Mouse (Mus musculus): ENCODE measurements at regions not wholly inside any gene's neighbourhood (a gene's known extent, or its start where the extent isn't known, plus 50 kb on each side); places are given as distances from the start of the nearest gene placed in this dataset. TPM values are rescaled to one million over a fixed set of nuclear protein-coding genes. Genes with fewer than 3 reads are reported as not detected.

- Histone ChIP-seq H3ac (ENCODE audit: control insufficient read depth, insufficient read length, low read depth) (no peak overlapping the region), H3K36me3 (ENCODE audit: control insufficient read depth, insufficient read depth) (no peaks in the 10 kb centered on the region), H3K79me2 (ENCODE audit: control insufficient read depth, insufficient read depth) (no peaks in the 10 kb centered on the region), H3K79me3 (ENCODE audit: low read depth) (no peaks in the 10 kb centered on the region), H3K27me3 (ENCODE audit: control insufficient read depth, insufficient read depth, insufficient read length) (no peaks in the 10 kb centered on the region), H3K4me3 (ENCODE audit: insufficient read depth, poor library complexity, severe bottlenecking) (no peak overlapping the region)
- TF ChIP-seq MYOG (IDR thresholded peaks at IDR 0.05; ENCODE audit: control insufficient read depth, extremely low read depth, insufficient read length) (no peak), MAX (IDR thresholded peaks at IDR 0.05) (no peak), MYOD1 (IDR thresholded peaks at IDR 0.05; ENCODE audit: control insufficient read depth, insufficient read length, low read depth) (no peak), CTCF (IDR thresholded peaks at IDR 0.05; ENCODE audit: control insufficient read depth, insufficient read depth, insufficient read length) (no peak), CEBPB (IDR thresholded peaks at IDR 0.05; ENCODE audit: low read depth) (no peak), FOSL1 (IDR thresholded peaks at IDR 0.05; ENCODE audit: insufficient read depth, low read length, poor library complexity, severe bottlenecking) (no peak), USF1 (IDR thresholded peaks at IDR 0.05; ENCODE audit: low read depth) (no peak)
Measured at GRCm38 (mm10) chr5:64747461-64747860, 55.7 kb upstream of the Klf3 start.

- Histone ChIP-seq H3K79me3 (ENCODE audit: low read depth) (no peaks in the 10 kb centered on the region), H3K27me3 (ENCODE audit: control insufficient read depth, insufficient read depth, insufficient read length) (no peaks in the 10 kb centered on the region), H3K4me3 (ENCODE audit: insufficient read depth, poor library complexity, severe bottlenecking) (no peak overlapping the region), H3K79me2 (ENCODE audit: control insufficient read depth, insufficient read depth) (no peaks in the 10 kb centered on the region), H3ac (ENCODE audit: control insufficient read depth, insufficient read length, low read depth) (no peak overlapping the region), H3K36me3 (ENCODE audit: control insufficient read depth, insufficient read depth) (no peaks in the 10 kb centered on the region)
- TF ChIP-seq CTCF (IDR thresholded peaks at IDR 0.05; ENCODE audit: control insufficient read depth, insufficient read depth, insufficient read length) (no peak), CEBPB (IDR thresholded peaks at IDR 0.05; ENCODE audit: low read depth) (no peak), USF1 (IDR thresholded peaks at IDR 0.05; ENCODE audit: low read depth) (no peak), MYOG (IDR thresholded peaks at IDR 0.05; ENCODE audit: control insufficient read depth, extremely low read depth, insufficient read length) (no peak)
Measured at GRCm38 (mm10) chr5:64749415-64750166, 53.6 kb upstream of the Klf3 start.

GRCm38 (mm10) chr5:64750406-64750805 is 52.8 kb upstream of the Klf3 start:
- no peaks in the 10 kb centered on the region for H3K79me3 ChIP-seq (ENCODE audit: low read depth)
- no peaks in the 10 kb centered on the region for H3K79me2 ChIP-seq (ENCODE audit: control insufficient read depth, insufficient read depth)
- H3ac ChIP-seq (ENCODE audit: control insufficient read depth, insufficient read length, low read depth), result no peak overlapping the region
- H3K36me3 ChIP-seq (ENCODE audit: control insufficient read depth, insufficient read depth), result no peaks in the 10 kb centered on the region
- no peak for TF ChIP-seq MAX (IDR thresholded peaks at IDR 0.05)
- TF ChIP-seq CEBPB (IDR thresholded peaks at IDR 0.05; ENCODE audit: low read depth), result no peak
- no peak for TF ChIP-seq CTCF (IDR thresholded peaks at IDR 0.05; ENCODE audit: control insufficient read depth, insufficient read depth, insufficient read length)
- TF ChIP-seq FOSL1 (IDR thresholded peaks at IDR 0.05; ENCODE audit: insufficient read depth, low read length, poor library complexity, severe bottlenecking), result no peak
- TF ChIP-seq MYOD1 (IDR thresholded peaks at IDR 0.05; ENCODE audit: control insufficient read depth, insufficient read length, low read depth), result no peak
- TF ChIP-seq USF1 (IDR thresholded peaks at IDR 0.05; ENCODE audit: low read depth), result no peak
- no peak for TF ChIP-seq MYOG (IDR thresholded peaks at IDR 0.05; ENCODE audit: control insufficient read depth, extremely low read depth, insufficient read length)
- no peaks in the 10 kb centered on the region for H3K27me3 ChIP-seq (ENCODE audit: control insufficient read depth, insufficient read depth, insufficient read length)
- H3K4me3 ChIP-seq (ENCODE audit: insufficient read depth, poor library complexity, severe bottlenecking), result no peak overlapping the region

GRCm38 (mm10) chr5:64750976-64751656 is 52.1 kb upstream of the Klf3 start:
- H3K36me3 ChIP-seq (ENCODE audit: control insufficient read depth, insufficient read depth), result no peaks in the 10 kb centered on the region
- no peak for TF ChIP-seq MYOG (IDR thresholded peaks at IDR 0.05; ENCODE audit: control insufficient read depth, extremely low read depth, insufficient read length)
- TF ChIP-seq MAX (IDR thresholded peaks at IDR 0.05), result no peak
- TF ChIP-seq MYOD1 (IDR thresholded peaks at IDR 0.05; ENCODE audit: control insufficient read depth, insufficient read length, low read depth), result no peak
- no peak for TF ChIP-seq CTCF (IDR thresholded peaks at IDR 0.05; ENCODE audit: control insufficient read depth, insufficient read depth, insufficient read length)
- TF ChIP-seq CEBPB (IDR thresholded peaks at IDR 0.05; ENCODE audit: low read depth), result no peak
- TF ChIP-seq FOSL1 (IDR thresholded peaks at IDR 0.05; ENCODE audit: insufficient read depth, low read length, poor library complexity, severe bottlenecking), result no peak
- TF ChIP-seq USF1 (IDR thresholded peaks at IDR 0.05; ENCODE audit: low read depth), result no peak
- H3K79me3 ChIP-seq (ENCODE audit: low read depth), result no peaks in the 10 kb centered on the region
- no peaks in the 10 kb centered on the region for H3K27me3 ChIP-seq (ENCODE audit: control insufficient read depth, insufficient read depth, insufficient read length)
- no peaks in the 10 kb centered on the region for H3K79me2 ChIP-seq (ENCODE audit: control insufficient read depth, insufficient read depth)
- no peak overlapping the region for H3K4me3 ChIP-seq (ENCODE audit: insufficient read depth, poor library complexity, severe bottlenecking)
- H3ac ChIP-seq (ENCODE audit: control insufficient read depth, insufficient read length, low read depth), result no peak overlapping the region

GRCm38 (mm10) chr5:64753142-64753750 is 49.9 kb upstream of the Klf3 start:
- H3K27me3 ChIP-seq (ENCODE audit: control insufficient read depth, insufficient read depth, insufficient read length), result no peaks in the 10 kb centered on the region
- H3K79me3 ChIP-seq (ENCODE audit: low read depth), result no peaks in the 10 kb centered on the region
- H3K4me3 ChIP-seq (ENCODE audit: insufficient read depth, poor library complexity, severe bottlenecking), result no peak overlapping the region
- H3ac ChIP-seq (ENCODE audit: control insufficient read depth, insufficient read length, low read depth), result no peak overlapping the region
- H3K36me3 ChIP-seq (ENCODE audit: control insufficient read depth, insufficient read depth), result no peaks in the 10 kb centered on the region
- TF ChIP-seq MYOD1 (IDR thresholded peaks at IDR 0.05; ENCODE audit: control insufficient read depth, insufficient read length, low read depth) (no peak), CEBPB (IDR thresholded peaks at IDR 0.05; ENCODE audit: low read depth) (no peak), USF1 (IDR thresholded peaks at IDR 0.05; ENCODE audit: low read depth) (no peak), MAX (IDR thresholded peaks at IDR 0.05) (no peak), CTCF (IDR thresholded peaks at IDR 0.05; ENCODE audit: control insufficient read depth, insufficient read depth, insufficient read length) (no peak), FOSL1 (IDR thresholded peaks at IDR 0.05; ENCODE audit: insufficient read depth, low read length, poor library complexity, severe bottlenecking) (no peak), MYOG (IDR thresholded peaks at IDR 0.05; ENCODE audit: control insufficient read depth, extremely low read depth, insufficient read length) (no peak)
- H3K79me2 ChIP-seq (ENCODE audit: control insufficient read depth, insufficient read depth), result no peaks in the 10 kb centered on the region

Small RNA genes lying in the stretch of these regions (microRNA-seq; reads per million reads assigned to microRNA genes)
- not detected for gene Gm25306 (ENCODE audit: borderline microRNAs expressed)
